Mouse (Mus musculus) cerebellum, adult 2 months (tissue): ENCODE measurements around the gene Etv6. TPM values are rescaled to one million over a fixed set of nuclear protein-coding genes. Genes with fewer than 3 reads are reported as not detected.

Experiments
- DNase-seq, 2 experiments: peaks; one replicate each; pipeline ENCODE4 v3.0.0; 2021
- H3K27ac ChIP-seq: fragments of 200-500 bp; 2 replicates; pipeline ENCODE4 v1.5.1; 2012; ENCODE audit warnings: low read length, control low read depth, inconsistent platforms; ENCODE audit not compliant: insufficient read depth
- H3K27me3 ChIP-seq: fragments of 200-500 bp; 2 replicates; pipeline ENCODE4 v1.6.1; 2012; ENCODE audit warnings: inconsistent platforms, mild to moderate bottlenecking, low read length, moderate library complexity; ENCODE audit not compliant: control insufficient read depth, insufficient read depth
- H3K4me1 ChIP-seq: fragments of 200-500 bp; 2 replicates; pipeline ENCODE4 v1.6.1; 2011; ENCODE audit warnings: low read length; ENCODE audit not compliant: control insufficient read depth, insufficient read depth
- H3K4me3 ChIP-seq: fragments of 200-500 bp; replicated peaks from 2 replicates; pipeline ENCODE3; 2011; ENCODE audit warnings: mild to moderate bottlenecking, low read depth, low read length, control low read depth; ENCODE audit not compliant: insufficient read depth
- CTCF ChIP-seq: fragments of 200-500 bp; IDR thresholded peaks from 2 replicates; pipeline ENCODE4 v1.5.1; 2011; ENCODE audit warnings: low read depth, mild to moderate bottlenecking, control low read depth, low read length, moderate library complexity, borderline replicate concordance; ENCODE audit not compliant: insufficient read depth
- POLR2A ChIP-seq: fragments of 200-500 bp; IDR thresholded peaks from 2 replicates; pipeline ENCODE4 v1.6.1; 2011; ENCODE audit warnings: low read length, control low read depth, borderline replicate concordance; ENCODE audit not compliant: insufficient read depth
- WGBS: fragments of 180-500 bp; shearing (Covaris S2); methylation state at CpG from one replicate; pipeline ENCODE4 v1.1.7; 2018; 5-methylcytosine and 5-hydroxymethylcytosine counted together
- polyA plus RNA-seq: library from polyadenylated mRNA; depleted of rRNA; stranded (reverse); fragments of >200 nt; gene quantifications from 2 replicates; pipeline ENCODE4 v1.2.3, GENCODE M21; 2012

Etv6 gene
- polyA plus RNA-seq, 1 experiment = 8.9 TPM

GRCm38 (mm10) chr6:134210675-134211457 lies 175.4 kb downstream of the Etv6 start:
- H3K27me3 ChIP-seq = no peaks in the 10 kb centered on the region
- TF ChIP-seq CTCF (no peak), POLR2A (no peak)
- no peak for DNase-seq
- 81% methylated on average over 13 of the region's 13 CpGs for WGBS
- H3K4me1 ChIP-seq = peaks cover 10% of the 10 kb centered on the region
- H3K4me3 ChIP-seq = no peak overlapping the region
- no peak overlapping the region for H3K27ac ChIP-seq

- TF ChIP-seq CTCF = no peak
- no peak for TF ChIP-seq POLR2A
- Histone ChIP-seq H3K4me1 (peaks cover 10% of the 10 kb centered on the region), H3K4me3 (no peak overlapping the region), H3K27me3 (no peaks in the 10 kb centered on the region), H3K27ac (no peak overlapping the region)
- WGBS = 63% methylated on average over 9 of the region's 9 CpGs
- no peak for DNase-seq
Measured at GRCm38 (mm10) chr6:134211458-134211776, 175.9 kb downstream of the Etv6 start.

GRCm38 (mm10) chr6:134217747-134218146 lies 182.2 kb downstream of the Etv6 start:
- no peak for DNase-seq
- Histone ChIP-seq H3K27ac (no peak overlapping the region), H3K4me3 (no peak overlapping the region), H3K27me3 (no peaks in the 10 kb centered on the region), H3K4me1 (no peaks in the 10 kb centered on the region)
- TF ChIP-seq CTCF (no peak), POLR2A (no peak)
- WGBS = 97% methylated on average over 6 of the region's 6 CpGs

- 93% methylated on average over 3 of the region's 3 CpGs for WGBS
- no peak for DNase-seq
- Histone ChIP-seq H3K4me1 (no peaks in the 10 kb centered on the region), H3K27ac (no peak overlapping the region), H3K4me3 (no peak overlapping the region), H3K27me3 (no peaks in the 10 kb centered on the region)
- TF ChIP-seq CTCF = no peak
- no peak for TF ChIP-seq POLR2A
Measured at GRCm38 (mm10) chr6:134218441-134218840, 182.9 kb downstream of the Etv6 start.

- no peak overlapping the region for H3K4me3 ChIP-seq
- no peak for TF ChIP-seq POLR2A
- no peak for TF ChIP-seq CTCF
- H3K4me1 ChIP-seq = no peaks in the 10 kb centered on the region
- DNase-seq = no peak
- 29% methylated on average over 6 of the region's 6 CpGs for WGBS
- no peaks in the 10 kb centered on the region for H3K27me3 ChIP-seq
- no peak overlapping the region for H3K27ac ChIP-seq
Measured at GRCm38 (mm10) chr6:134219358-134219757, 183.9 kb downstream of the Etv6 start.

GRCm38 (mm10) chr6:134220209-134220777 lies 184.8 kb downstream of the Etv6 start:
- 65% methylated on average over 13 of the region's 13 CpGs for WGBS

GRCm38 (mm10) chr6:134222248-134222929 lies 186.9 kb downstream of the Etv6 start:
- H3K4me1 ChIP-seq = no peaks in the 10 kb centered on the region
- DNase-seq = no peak
- no peak overlapping the region for H3K4me3 ChIP-seq
- WGBS = 52% methylated on average over 8 of the region's 8 CpGs
- H3K27me3 ChIP-seq = no peaks in the 10 kb centered on the region
- TF ChIP-seq POLR2A (no peak), CTCF (no peak)
- no peak overlapping the region for H3K27ac ChIP-seq

More at GRCm38 (mm10) chr6:134220209-134220777, 184.8 kb downstream of the Etv6 start:
- DNase-seq = no peak
- Histone ChIP-seq H3K27ac (no peak overlapping the region), H3K4me3 (no peak overlapping the region), H3K27me3 (no peaks in the 10 kb centered on the region), H3K4me1 (no peaks in the 10 kb centered on the region)
- TF ChIP-seq CTCF (no peak), POLR2A (no peak)
